Mouse (Mus musculus): ENCODE measurements around the gene Olfr2. TPM values are rescaled to one million over a fixed set of nuclear protein-coding genes. Genes with fewer than 3 reads are reported as not detected.
"Not testable (repeated sequence)": the region's sequence is repeated elsewhere in the genome, so short reads cannot be mapped to it uniquely, and the experiment has no call there.

Olfr2 gene
- not detected for total RNA-seq (2021)
- long read RNA-seq: 0 reads

DNA sequence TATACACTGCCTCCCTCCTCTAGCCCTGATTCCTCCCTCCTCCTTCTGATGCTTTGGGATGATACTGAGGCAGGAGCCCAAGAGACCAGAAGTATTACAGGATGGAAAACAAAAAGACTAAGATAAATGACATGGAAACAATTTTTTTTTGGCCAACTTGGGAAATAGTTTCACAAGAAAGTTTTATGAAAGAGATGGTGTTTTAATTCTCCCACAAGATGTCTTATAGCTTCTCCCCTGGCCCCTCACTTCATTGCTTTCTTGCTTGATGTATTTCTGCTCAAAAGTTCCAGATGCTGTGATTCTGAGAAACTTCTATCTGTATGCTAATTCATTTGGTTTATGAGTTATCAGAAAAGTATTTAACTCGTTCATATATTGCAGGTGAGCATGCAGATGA is at the start of gene Olfr2:
Gene Olfr2, minus strand, starts transcription at position 101 of the 400 bp plus-strand sequence.
- DNase-seq (ENCODE audit: low spot score in 2 of 2): no peak

DNA sequence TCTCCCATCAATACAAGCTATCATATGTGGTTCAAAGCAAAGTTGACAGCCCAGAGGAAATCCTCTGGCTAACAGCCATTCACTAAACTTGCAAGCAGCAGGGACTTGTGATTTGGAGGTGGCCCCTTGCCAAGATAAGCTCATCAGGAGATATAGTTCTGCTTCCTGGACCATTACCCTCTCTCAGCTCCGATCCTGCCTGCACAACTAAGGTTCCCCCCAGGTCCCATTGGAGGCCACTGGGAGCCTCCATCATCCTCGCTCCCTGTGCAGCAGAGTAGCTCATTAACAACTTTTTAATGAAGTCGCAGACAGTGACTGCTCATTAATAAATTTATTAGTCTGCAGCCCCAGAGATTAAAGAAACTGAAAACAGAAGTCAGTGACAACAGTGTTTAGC is 41.7 kb upstream of the Olfr2 start:
- no peak for DNase-seq (ENCODE audit: low spot score in 2 of 2)

DNA sequence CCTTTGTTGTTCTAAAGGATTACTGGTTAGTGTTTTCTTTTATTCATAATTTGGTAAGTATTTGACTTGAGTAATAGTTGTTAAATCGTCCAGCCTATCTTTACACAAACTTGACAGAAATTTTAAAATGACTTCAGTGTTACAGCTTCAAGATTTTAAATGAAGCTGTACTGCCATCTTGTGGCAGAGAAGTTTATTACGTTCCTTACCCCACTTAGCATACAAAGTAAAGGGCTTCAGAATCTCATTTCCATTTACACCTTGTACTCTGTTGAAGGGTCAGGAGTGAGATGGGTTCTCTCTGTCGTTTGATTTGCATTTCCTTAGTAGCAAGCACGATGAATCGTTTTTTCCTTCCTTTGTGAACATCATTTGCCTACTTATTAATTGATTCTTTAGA is 40.0 kb upstream of the Olfr2 start:
- DNase-seq (ENCODE audit: low spot score in 2 of 2): peak in 1 of 2 experiments; percentile 73

DNA sequence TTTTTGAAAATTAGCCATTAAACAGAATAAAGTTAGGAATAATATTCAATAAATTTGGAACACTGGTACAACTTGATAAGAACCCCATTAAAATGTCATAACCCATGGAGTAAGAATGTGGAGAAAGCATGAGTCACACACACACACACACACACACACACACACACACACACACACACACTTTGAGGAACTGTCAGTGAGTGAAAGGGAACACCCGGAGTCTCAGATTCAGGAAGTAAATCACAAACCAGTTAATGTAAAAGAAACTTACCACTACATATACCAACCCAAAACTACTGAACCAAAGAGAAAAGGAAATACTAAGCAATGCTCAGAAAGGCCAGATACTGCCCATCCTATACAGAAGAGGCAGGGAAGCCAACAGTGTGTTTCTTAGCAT is 38.5 kb upstream of the Olfr2 start:
- no peak for DNase-seq (ENCODE audit: low spot score in 2 of 2)

DNA sequence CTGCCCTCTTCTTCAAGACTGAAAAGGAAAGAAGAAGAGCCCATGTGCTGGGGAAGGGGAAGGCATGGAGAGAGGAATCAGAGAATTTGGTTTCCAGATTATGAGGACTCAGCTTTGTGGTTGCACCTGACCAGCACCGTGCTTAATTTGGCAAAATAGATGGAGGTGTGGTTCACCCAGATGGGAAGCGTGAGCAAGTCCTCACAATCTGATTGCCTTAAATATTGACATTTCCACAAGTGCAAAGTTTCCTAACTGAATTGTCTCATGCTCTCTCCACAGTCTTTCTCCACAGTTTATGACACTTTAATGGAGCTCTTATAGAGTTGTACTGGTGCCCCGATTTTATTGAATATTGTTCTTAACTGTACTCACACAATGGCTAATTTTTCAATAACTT is 37.3 kb upstream of the Olfr2 start:
- no peak for DNase-seq (ENCODE audit: low spot score in 2 of 2)

DNA sequence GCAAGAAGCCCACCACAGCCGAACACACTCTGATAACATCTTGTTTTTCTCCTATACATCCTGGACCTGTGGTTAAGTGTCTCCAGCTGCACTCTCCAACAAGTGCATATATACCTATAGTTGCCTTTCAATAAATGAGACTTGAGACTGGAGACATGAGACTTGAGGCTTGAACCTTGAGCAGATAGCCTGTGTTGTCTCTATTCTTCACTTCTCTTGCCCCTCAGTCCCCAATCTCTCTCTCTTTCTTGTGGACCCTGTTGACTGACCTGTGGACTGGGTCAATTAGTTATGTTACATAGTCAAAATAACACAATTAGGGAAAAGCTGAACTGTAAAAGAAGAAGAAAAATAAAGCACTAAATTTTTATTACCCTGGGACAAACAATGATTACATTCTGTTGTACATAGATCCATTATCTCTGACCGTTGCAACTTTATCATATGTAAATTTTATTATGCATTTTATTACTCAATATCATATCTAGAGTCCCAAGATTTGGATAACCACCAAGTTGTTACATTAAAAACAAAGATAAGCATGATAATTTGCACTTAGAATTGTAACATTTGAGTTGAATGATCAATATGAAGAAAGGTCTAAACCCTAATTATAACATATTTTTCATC is 34.2 kb upstream of the Olfr2 start:
- no peak for DNase-seq (ENCODE audit: low spot score in 2 of 2)

DNA sequence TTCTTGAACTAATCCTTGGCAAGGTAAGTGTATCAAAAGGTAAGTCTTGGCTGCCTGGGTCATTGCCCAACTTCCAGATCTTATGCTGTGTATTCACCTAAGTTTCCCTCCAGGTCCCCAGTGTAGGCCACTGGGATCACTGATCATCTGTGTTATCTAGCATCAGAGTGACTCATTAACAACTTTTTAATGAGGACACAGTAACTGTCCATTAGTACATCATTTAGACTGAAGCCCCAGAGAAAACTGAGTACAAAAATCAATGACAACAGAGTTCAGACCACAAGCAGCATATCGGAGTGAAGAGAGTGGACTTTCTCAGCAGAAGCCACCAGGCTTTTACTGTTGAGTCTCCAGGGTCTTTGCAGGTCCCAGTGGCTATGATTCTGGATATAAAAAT is 25.0 kb upstream of the Olfr2 start, which contains the start of gene Olfr713:
Gene Olfr713, plus strand, starts transcription at position 301 of the 400 bp plus-strand sequence.
- no peak for DNase-seq (ENCODE audit: low spot score in 2 of 2)

DNA sequence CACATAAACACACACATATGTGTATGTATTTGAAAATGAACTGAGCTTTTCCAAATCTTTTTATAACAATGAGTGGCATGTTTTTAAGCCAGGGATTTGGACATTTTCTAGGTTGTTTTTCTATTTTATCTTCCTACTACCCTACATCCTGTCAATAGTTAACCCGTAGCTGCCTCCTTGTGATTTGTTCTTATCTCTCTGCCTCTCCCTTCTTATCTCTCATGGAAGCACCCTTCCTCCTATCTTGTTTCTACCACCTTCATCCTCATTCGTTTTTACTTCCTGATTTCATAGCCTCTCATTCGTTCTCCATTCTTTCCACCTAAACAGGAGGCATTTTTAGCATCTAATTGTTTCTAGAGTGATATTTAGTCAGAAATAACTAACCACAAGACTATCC is 1.7 kb downstream of the Olfr2 start:
- DNase-seq (ENCODE audit: low spot score in 2 of 2): no peak

DNA sequence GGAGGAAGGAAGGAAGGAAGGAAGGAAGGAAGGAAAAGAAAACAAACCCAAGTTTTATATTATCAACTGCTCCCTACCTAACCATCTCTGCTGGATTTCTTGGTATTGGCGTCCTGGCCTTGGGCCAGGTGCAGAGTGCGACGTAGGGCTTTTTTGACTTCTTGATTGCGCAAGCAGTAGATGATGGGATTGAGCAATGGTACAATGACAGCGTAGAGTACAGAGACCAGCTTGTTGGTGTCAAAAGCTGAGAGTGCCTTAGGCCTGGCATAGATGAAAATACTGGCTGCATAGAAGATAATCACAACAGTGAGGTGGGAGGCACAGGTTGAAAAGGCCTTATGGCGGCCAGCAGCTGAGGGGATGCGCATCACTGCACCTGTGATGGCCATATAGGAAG is 5.1 kb downstream of the Olfr2 start:
- DNase-seq (ENCODE audit: low spot score in 2 of 2): no peak

DNA sequence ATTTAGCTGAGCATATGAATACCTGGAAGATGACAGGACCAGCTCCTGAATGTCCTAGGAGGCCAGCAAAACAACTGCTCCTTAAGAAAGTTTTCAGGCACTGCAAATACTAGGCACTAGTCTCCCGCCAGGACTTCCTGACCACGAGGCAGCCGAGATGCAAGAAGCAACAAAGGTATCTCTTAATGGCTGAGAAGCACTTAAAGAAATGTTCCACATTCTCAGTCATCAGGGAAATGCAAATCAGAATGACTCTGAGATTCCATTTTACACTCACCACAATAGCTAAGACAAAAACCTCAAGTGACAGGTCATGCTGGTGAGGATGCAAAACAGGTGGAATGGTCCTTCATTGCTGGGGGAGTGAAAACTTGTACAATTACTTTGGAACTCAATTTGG is 20.6 kb downstream of the Olfr2 start:
- DNase-seq (ENCODE audit: low spot score in 2 of 2): no peak

DNA sequence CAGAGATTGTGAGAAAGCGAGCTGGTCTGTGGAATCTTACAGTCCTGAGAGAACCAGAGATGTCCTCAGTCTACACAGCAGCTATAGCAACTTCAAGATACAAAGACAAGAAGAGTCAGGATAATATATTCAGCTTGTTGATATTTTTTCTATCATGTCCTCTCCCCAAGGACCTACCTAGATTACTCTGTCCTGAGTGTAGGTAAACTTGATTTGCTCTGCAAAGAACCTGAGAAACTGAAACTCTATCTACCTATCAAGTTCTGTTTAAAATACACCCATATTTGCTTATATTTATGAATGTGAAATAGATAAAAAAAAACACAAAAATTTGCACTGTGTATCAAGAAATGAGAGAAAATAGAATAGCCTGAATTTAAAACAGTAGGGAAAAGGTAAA is 30.5 kb downstream of the Olfr2 start, which contains the start of gene Olfr711:
Gene Olfr711, minus strand, starts transcription at position 101 of the 400 bp plus-strand sequence.
- no peak for DNase-seq (ENCODE audit: low spot score in 2 of 2)

DNA sequence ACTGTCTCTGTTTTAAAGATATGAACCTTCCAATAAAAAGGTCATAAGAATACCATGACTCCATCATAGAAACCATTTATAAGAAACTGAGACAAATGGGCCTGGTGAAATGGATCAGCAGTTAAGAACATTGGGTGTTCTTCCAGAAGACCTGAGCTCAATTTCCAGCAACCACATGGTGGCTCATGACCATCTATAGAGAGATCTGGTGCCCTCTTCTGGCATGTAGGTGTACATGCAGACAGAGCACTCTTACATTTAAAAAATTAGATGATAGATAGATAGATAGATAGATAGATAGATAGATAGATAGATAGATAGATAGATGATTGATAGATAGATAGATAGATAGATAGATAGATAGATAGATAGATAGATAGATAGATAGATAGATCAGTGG is 38.4 kb downstream of the Olfr2 start:
- not testable (repeated sequence) for DNase-seq (ENCODE audit: low spot score in 2 of 2)

DNA sequence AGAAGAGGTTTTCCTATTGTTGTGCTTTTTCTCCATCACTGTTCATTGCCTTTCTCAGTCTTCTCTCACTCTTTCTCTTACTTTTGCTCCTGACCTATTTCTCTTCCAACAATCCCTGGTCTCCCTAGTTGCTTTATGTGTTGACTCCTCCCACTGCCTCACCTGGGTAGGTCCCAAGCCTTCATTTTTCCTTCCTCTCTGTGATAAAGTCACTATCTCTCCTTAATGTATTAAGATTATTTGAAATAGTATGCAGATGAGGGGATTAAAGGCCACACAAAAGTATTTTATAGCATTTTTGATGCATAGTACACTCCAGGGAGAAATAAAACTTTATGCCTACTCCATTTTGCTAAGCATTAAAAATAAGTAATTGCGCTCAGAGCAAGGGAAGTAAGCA is 42.0 kb downstream of the Olfr2 start, which contains the start of gene Olfr6:
Gene Olfr6, minus strand, starts transcription at position 101 of the 400 bp plus-strand sequence.
- DNase-seq (ENCODE audit: low spot score in 2 of 2): no peak

DNA sequence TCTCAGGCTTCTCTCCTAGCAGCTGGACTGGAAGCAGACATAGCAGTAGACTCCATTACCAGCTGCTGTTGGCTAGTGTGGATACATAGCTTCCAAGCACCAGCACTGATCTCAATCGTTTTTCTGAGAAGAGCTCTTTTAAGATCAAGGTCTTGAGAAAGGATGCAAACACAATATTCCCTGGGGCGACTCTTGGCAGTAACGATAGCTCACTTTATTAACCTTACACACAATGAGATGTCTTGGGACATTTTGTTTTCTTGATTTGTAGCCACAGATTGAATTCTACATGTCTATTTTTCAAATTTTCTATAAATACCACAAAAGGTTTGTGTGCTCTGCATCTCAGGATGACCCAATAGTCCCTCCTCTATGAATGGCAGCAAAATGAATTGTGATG is 57.7 kb downstream of the Olfr2 start, which contains the start of gene Olfr710:
Gene Olfr710, minus strand, starts transcription at position 101 of the 400 bp plus-strand sequence.
- DNase-seq (ENCODE audit: low spot score in 2 of 2): no peak

Other genes starting within 250 kb of the Olfr2 start
- not detected for gene Olfr699, start 212.9 kb downstream of the Olfr2 start, total RNA-seq (2021)
- not detected for gene Olfr700, start 197.2 kb downstream of the Olfr2 start, total RNA-seq (2021)
- gene Olfr701, start 191.9 kb downstream of the Olfr2 start, total RNA-seq (2021): not detected
- not detected for gene Olfr702, start 172.2 kb downstream of the Olfr2 start, total RNA-seq (2021)
- gene Olfr703, start 162.7 kb downstream of the Olfr2 start, total RNA-seq (2021): not detected
- gene Olfr704, start 142.9 kb downstream of the Olfr2 start, total RNA-seq (2021): not detected
- gene Olfr705, start 129.2 kb downstream of the Olfr2 start, total RNA-seq (2021): not detected
- not detected for gene Olfr706, start 117.9 kb downstream of the Olfr2 start, total RNA-seq (2021)
- not detected for gene Olfr707, start 104.8 kb downstream of the Olfr2 start, total RNA-seq (2021)
- gene Olfr1532-ps1, start 98.1 kb downstream of the Olfr2 start, total RNA-seq (2021): not detected
- not detected for gene Olfr709-ps1, start 73.9 kb downstream of the Olfr2 start, total RNA-seq (2021)
- not detected for gene Olfr710, start 57.8 kb downstream of the Olfr2 start, total RNA-seq (2021)
- gene Olfr6, start 42.1 kb downstream of the Olfr2 start, total RNA-seq (2021): not detected
- not detected for gene Olfr711, start 30.6 kb downstream of the Olfr2 start, total RNA-seq (2021)
- gene Olfr713, start 25.1 kb upstream of the Olfr2 start, total RNA-seq (2021): not detected
- not detected for gene Olfr714, start 64.9 kb upstream of the Olfr2 start, total RNA-seq (2021)
- gene Olfr17, start 87.1 kb upstream of the Olfr2 start, total RNA-seq (2021): not detected
- gene Olfr715b, start 104.3 kb upstream of the Olfr2 start, total RNA-seq (2021): not detected
- gene Olfr715, start 125.0 kb upstream of the Olfr2 start, total RNA-seq (2021): not detected
- gene Olfr716, start 132.3 kb upstream of the Olfr2 start, total RNA-seq (2021): not detected
- not detected for gene Nlrp14, start 160.9 kb upstream of the Olfr2 start, total RNA-seq (2021)
- gene Rbmxl2, start 203.4 kb upstream of the Olfr2 start, total RNA-seq (2021): not detected